Mouse (Mus musculus) liver, embryonic 13.5 days (tissue): ENCODE data around the gene Bckdk. TPM values are rescaled to one million over a fixed set of nuclear protein-coding genes. Genes with fewer than 3 reads are reported as not detected.
"Not testable (repeated sequence)": the region's sequence is repeated elsewhere in the genome, so short reads cannot be mapped to it uniquely, and the experiment has no call there.

Source experiments
- ATAC-seq: fragments of 200-750 bp; cut with Nextera tagmentation; 2 replicates; pipeline ENCODE4 v1.8.0; 2017; ENCODE audit warnings: low read depth, mild to moderate bottlenecking, moderate number of reproducible peaks, moderate library complexity
- DNase-seq: peaks from one replicate; pipeline ENCODE4 v3.0.0; 2022
- H3K27ac ChIP-seq: fragments of 300-500 bp; sonication (generic); 2 replicates; pipeline ENCODE4 v1.5.1; 2015; ENCODE audit warnings: moderate library complexity, mild to moderate bottlenecking, inconsistent platforms
- H3K27me3 ChIP-seq: fragments of 300-500 bp; sonication (generic); 2 replicates; pipeline ENCODE4 v1.6.1; 2015; ENCODE audit warnings: mild to moderate bottlenecking, inconsistent platforms
- H3K36me3 ChIP-seq: fragments of 300-500 bp; sonication (generic); 2 replicates; pipeline ENCODE4 v1.6.1; 2015; ENCODE audit warnings: mild to moderate bottlenecking, inconsistent platforms
- H3K4me1 ChIP-seq: fragments of 300-500 bp; sonication (generic); replicated peaks from 2 replicates; pipeline ENCODE4 v1.6.1; 2015; ENCODE audit warnings: inconsistent platforms
- H3K4me2 ChIP-seq: fragments of 300-500 bp; sonication (generic); 2 replicates; pipeline ENCODE4 v1.6.1; 2015; ENCODE audit warnings: inconsistent platforms, mild to moderate bottlenecking, moderate library complexity
- H3K4me3 ChIP-seq: fragments of 300-500 bp; sonication (generic); replicated peaks from 2 replicates; pipeline ENCODE4 v1.5.1; 2015; ENCODE audit warnings: mild to moderate bottlenecking, inconsistent platforms
- H3K9ac ChIP-seq: fragments of 300-500 bp; sonication (generic); 2 replicates; pipeline ENCODE4 v1.6.1; 2015; ENCODE audit warnings: mild to moderate bottlenecking, inconsistent platforms
- H3K9me3 ChIP-seq: fragments of 300-500 bp; sonication (generic); replicated peaks from 2 replicates; pipeline ENCODE4 v1.6.1; 2016; ENCODE audit warnings: inconsistent platforms
- WGBS: fragments of 180-500 bp; shearing (Covaris S2); methylation state at CpG from one replicate; pipeline ENCODE4 v1.1.7; 2015; ENCODE audit not compliant: insufficient replicate concordance; 5-methylcytosine and 5-hydroxymethylcytosine counted together
- polyA plus RNA-seq: library from polyadenylated mRNA; unstranded; fragments of >200 nt; fragmentation: Nextera tagmentation; extraction: Ambion mirVana; gene quantifications from 2 replicates; pipeline ENCODE4 v1.2.1, GENCODE M21; 2015

Bckdk gene
- polyA plus RNA-seq, 1 experiment from 2014 or later = 64.4 TPM

DNA sequence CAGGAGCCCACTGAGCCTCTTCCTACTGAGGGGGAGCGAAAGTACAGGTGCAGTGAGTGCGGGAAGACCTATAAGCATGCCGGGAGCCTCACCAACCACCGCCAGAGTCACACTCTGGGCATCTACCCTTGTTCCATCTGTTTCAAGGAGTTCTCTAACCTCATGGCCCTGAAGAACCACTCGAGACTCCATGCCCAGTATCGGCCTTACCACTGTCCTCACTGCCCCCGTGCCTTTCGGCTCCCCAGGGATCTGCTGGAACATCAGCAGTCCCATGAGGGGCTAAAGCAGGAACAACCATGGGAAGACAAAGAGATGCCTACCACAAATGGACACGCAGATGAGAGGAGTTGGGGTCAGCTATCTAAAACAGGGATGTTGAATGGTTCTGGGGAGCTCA, 24.6 kb upstream of the Bckdk start:
- Histone ChIP-seq H3K27me3 (no peaks in the 10 kb centered on the region), H3K4me1 (peaks cover 33% of the 10 kb centered on the region), H3K9ac (no peak overlapping the region), H3K27ac (no peak overlapping the region), H3K4me3 (no peak overlapping the region), H3K4me2 (no peak overlapping the region), H3K9me3 (peaks cover 52% of the 10 kb centered on the region), H3K36me3 (peaks cover 70% of the 10 kb centered on the region)
- DNase-seq = no peak
- 92% methylated on average over 9 of the region's 9 CpGs for WGBS
- ATAC-seq = no peak

- ATAC-seq (no peak), DNase-seq (no peak)
- Histone ChIP-seq H3K27ac (no peak overlapping the region), H3K4me1 (peaks cover 32% of the 10 kb centered on the region), H3K9ac (no peak overlapping the region), H3K36me3 (peaks cover 80% of the 10 kb centered on the region), H3K4me2 (no peak overlapping the region), H3K4me3 (no peak overlapping the region), H3K27me3 (no peaks in the 10 kb centered on the region), H3K9me3 (peaks cover 52% of the 10 kb centered on the region)
- 91% methylated on average over 12 of the region's 12 CpGs for WGBS
Measured at GRCm38 (mm10) chr7:127880431-127880830, 23.5 kb upstream of the Bckdk start.

DNA sequence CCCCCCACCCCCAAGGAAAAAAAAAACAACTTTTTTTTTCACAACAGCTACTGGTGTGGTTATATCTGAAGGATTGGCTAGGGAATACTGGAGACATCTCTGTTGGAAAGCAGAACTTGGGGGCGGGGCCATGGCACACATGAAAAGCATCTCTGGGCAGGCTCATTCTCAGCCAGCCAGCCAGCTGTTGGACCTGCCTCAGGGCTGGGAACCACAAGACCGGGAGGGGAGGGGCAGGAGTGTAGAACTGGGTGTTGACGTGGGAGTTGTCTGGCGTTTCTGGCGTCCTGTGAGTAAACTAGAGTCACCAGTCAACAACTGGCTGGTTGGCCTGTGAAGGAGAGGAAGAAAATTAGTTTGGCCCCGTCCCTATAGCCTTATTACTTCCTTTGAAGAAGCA, 17.9 kb upstream of the Bckdk start:
- ATAC-seq (no peak), DNase-seq (no peak)
- 47% methylated on average over 6 of the region's 6 CpGs for WGBS
- no peak overlapping the region for H3K9ac ChIP-seq
- H3K27ac ChIP-seq = peak overlapping the region; percentile 38; the same call in 1 of the 2 replicates
- peaks cover 23% of the 10 kb centered on the region for H3K9me3 ChIP-seq
- peaks cover 25% of the 10 kb centered on the region for H3K4me1 ChIP-seq
- H3K36me3 ChIP-seq = peaks cover 88% of the 10 kb centered on the region
- no peaks in the 10 kb centered on the region for H3K27me3 ChIP-seq
- H3K4me2 ChIP-seq = no peak overlapping the region
- H3K4me3 ChIP-seq = no peak overlapping the region

DNA sequence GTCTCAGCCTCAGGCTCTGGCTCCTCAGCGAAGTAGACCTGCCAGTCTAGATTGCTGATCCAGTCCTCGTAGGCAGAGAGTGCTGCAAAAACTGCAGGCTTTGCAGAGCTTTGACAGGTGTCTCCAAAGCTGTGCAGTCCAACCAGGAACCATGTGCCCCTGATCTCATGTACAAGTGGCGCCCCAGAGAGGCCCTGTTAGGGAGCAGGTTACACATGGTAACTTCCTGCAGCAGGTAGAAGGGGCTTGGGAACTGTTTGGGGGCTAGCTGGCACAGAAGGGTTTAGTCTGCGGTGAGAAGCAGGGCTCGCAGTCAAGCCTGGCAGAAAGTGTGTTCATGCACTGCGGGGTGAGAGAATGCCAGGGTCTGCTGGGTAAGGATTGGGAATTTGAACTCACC, 17.3 kb upstream of the Bckdk start:
- WGBS = 78% methylated on average over 6 of the region's 6 CpGs
- DNase-seq (no peak), ATAC-seq (no peak)
- no peaks in the 10 kb centered on the region for H3K27me3 ChIP-seq
- peak overlapping the region; percentile 38; the same call in 1 of the 2 replicates for H3K27ac ChIP-seq
- H3K9me3 ChIP-seq = peaks cover 17% of the 10 kb centered on the region
- H3K9ac ChIP-seq = no peak overlapping the region
- H3K36me3 ChIP-seq = peaks cover 85% of the 10 kb centered on the region
- no peak overlapping the region for H3K4me3 ChIP-seq
- no peak overlapping the region for H3K4me2 ChIP-seq
- H3K4me1 ChIP-seq = peaks cover 25% of the 10 kb centered on the region

DNA sequence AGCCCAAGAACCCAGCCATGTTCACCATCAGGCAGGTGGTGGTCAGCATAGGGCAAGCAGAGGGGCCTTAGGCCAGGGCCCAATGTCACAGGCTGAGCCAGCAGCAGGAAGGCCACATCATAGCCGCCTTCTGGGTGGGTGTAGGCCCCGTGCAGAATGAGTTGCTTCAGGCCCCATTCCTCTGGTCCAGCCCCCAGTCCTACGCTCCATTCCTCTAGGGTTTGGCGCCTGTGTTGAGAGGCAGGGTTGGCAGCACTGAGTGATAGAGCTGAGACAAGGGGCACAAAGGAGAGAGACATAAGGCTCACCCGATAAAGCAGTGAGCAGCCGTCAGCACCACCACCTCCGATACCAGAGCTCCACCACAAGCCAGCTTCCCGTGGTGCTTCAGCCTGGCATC, 16.7 kb upstream of the Bckdk start:
- H3K4me3 ChIP-seq = no peak overlapping the region
- H3K9me3 ChIP-seq = peaks cover 10% of the 10 kb centered on the region
- peaks cover 25% of the 10 kb centered on the region for H3K4me1 ChIP-seq
- 83% methylated on average over 8 of the region's 8 CpGs for WGBS
- H3K4me2 ChIP-seq = no peak overlapping the region
- ATAC-seq = 0 out of 2 replicates have a peak, but pooled peaks have one; percentile 15
- H3K27ac ChIP-seq = no peak overlapping the region
- H3K27me3 ChIP-seq = no peaks in the 10 kb centered on the region
- H3K36me3 ChIP-seq = peaks cover 85% of the 10 kb centered on the region
- H3K9ac ChIP-seq = no peak overlapping the region
- no peak for DNase-seq

DNA sequence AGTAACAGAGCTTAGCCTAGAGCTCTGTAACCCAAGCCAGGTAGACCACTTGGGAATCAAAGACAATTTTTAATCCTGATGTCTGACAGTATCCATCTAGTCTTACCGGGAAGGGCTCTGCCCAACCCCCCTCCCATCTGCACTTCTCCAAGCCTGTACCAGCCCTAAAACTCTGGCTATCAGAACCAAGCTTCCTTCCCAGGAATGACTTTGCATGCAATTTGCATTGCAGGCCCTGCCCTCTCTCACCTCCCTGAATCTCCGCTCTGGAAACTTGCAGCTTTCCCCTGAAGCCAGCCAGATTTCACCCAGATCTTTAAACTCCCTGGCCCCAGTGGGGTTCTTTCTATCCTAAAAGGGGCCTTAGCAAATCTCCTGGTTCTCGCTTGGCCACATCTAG, 16.1 kb upstream of the Bckdk start:
- WGBS = 75% methylated on average over 3 of the region's 3 CpGs
- ATAC-seq = no peak
- Histone ChIP-seq H3K9ac (no peak overlapping the region), H3K4me1 (peaks cover 25% of the 10 kb centered on the region), H3K36me3 (peaks cover 85% of the 10 kb centered on the region), H3K27ac (no peak overlapping the region), H3K27me3 (no peaks in the 10 kb centered on the region), H3K4me2 (no peak overlapping the region), H3K4me3 (no peak overlapping the region), H3K9me3 (0 out of 2 replicates have a peak, but pooled peaks cover 5% of the 10 kb centered on the region)
- no peak for DNase-seq

DNA sequence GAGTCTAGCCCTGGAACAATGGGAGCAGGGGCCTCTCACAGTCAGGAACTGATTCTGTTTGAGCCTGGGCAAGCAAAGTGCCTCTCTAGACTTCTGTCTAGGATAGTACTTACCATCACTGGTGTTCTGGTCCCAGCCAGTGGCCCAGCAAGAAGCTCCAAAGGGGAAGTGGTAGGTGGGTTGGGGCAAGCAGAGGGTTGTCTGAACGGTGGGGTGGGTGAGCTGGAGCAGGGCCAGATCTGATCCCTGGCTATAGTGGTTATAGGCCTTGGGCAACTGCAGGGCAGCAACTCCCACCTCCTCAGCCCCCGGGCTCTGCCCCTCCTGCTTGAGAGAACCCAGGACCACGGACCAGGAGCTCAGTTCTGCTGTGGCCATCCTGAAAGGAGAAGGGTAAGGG, 15.1 kb upstream of the Bckdk start:
- H3K4me2 ChIP-seq = no peak overlapping the region
- no peak overlapping the region for H3K4me3 ChIP-seq
- DNase-seq = no peak
- no peak overlapping the region for H3K27ac ChIP-seq
- 57% methylated on average over 3 of the region's 3 CpGs for WGBS
- H3K36me3 ChIP-seq = peaks cover 84% of the 10 kb centered on the region
- no peaks in the 10 kb centered on the region for H3K27me3 ChIP-seq
- ATAC-seq = no peak
- H3K4me1 ChIP-seq = peaks cover 20% of the 10 kb centered on the region
- no peak overlapping the region for H3K9ac ChIP-seq
- H3K9me3 ChIP-seq = no peaks in the 10 kb centered on the region

- no peak within 1 kb of the TSS for H3K4me2 ChIP-seq
- no peak for ATAC-seq
- 0 out of 2 replicates have a peak within 1 kb of the TSS, but pooled peaks have one; percentile 5 for H3K9ac ChIP-seq
- H3K27me3 ChIP-seq = no peaks in the 10 kb centered on the region
- peaks cover 65% of the 10 kb centered on the region for H3K36me3 ChIP-seq
- 0 out of 2 replicates have a peak within 1 kb of the TSS, but pooled peaks have one; percentile 13 for H3K27ac ChIP-seq
- no peaks in the 10 kb centered on the region for H3K9me3 ChIP-seq
- DNase-seq = no peak
- peaks cover 23% of the 10 kb centered on the region for H3K4me1 ChIP-seq
- 55% methylated on average over 4 of the region's 4 CpGs for WGBS
- H3K4me3 ChIP-seq = no peak within 1 kb of the TSS
Measured at GRCm38 (mm10) chr7:127890798-127891197, 13.1 kb upstream of the Bckdk start, which contains the start of gene Prss53. TSS of gene Prss53 (minus strand) at chr7:127890970.

- Histone ChIP-seq H3K27me3 (no peaks in the 10 kb centered on the region), H3K4me2 (peak overlapping the region; percentile 90), H3K36me3 (peaks cover 28% of the 10 kb centered on the region), H3K9me3 (no peaks in the 10 kb centered on the region), H3K27ac (peak overlapping the region; percentile 86), H3K4me3 (peak overlapping the region; percentile 70), H3K9ac (peak overlapping the region; percentile 79), H3K4me1 (peaks cover 50% of the 10 kb centered on the region)
- ATAC-seq = no peak
- 75% methylated on average over 5 of the region's 5 CpGs for WGBS
- no peak for DNase-seq
Measured at GRCm38 (mm10) chr7:127894480-127894879, 9.4 kb upstream of the Bckdk start.

DNA sequence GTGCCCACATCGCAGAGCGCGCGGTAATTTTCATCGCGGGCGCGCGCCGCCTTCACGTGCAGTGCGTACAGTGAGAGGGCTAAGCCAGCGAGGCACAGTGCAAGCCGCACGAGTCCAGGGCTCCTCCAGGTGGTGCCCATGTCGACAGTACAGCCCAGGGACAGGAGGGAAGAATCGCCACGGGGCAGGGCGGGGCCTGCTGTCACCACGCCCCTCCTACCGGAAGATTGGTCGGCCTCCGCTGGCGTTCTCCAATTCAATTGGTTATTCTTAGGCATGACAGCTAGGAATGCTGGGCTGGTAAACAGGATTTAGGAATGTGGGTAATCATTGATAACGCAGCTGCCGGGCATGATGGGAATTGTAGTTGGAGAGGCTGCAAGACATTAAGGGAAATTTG, 8.4 kb upstream of the Bckdk start, which contains the start of the genes Gm21974 and Vkorc1:
Gm21974 (minus strand) TSS at position 13 of the 400 bp plus-strand sequence.
Vkorc1 (minus strand) TSS at position 176 of the 400 bp plus-strand sequence.
- Histone ChIP-seq H3K9ac (peak within 1 kb of the TSS; percentile 79), H3K4me1 (peaks cover 60% of the 10 kb centered on the region), H3K9me3 (no peaks in the 10 kb centered on the region), H3K4me2 (peak within 1 kb of the TSS; percentile 90), H3K36me3 (peaks cover 25% of the 10 kb centered on the region), H3K4me3 (peak within 1 kb of the TSS; percentile 70), H3K27ac (peak within 1 kb of the TSS; percentile 86), H3K27me3 (no peaks in the 10 kb centered on the region)
- DNase-seq (peak; percentile 97), ATAC-seq (peak; percentile 96)
- WGBS = 0% methylated on average over 26 of the region's 26 CpGs

DNA sequence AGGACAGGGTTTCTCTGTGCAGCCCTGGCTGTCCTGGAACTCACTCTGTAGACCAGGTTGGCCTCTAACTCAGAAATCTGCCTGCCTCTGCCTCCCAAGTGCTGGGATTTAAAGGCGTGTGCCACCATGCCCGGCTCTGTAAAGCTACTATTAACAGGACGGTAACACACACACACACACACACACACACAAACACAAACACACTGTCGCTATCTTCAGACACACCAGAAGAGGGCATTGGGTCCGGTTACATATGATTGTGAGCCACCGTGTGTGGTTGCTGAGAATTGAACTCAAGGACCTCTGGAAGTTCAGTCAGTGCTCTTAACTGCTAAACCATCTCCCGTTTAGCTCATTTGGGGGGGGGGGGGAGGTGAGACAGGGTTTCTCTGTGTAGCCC, 8.0 kb upstream of the Bckdk start:
- peak overlapping the region; percentile 19; the same call in 1 of the 2 replicates for H3K9ac ChIP-seq
- peak overlapping the region; percentile 70 for H3K4me3 ChIP-seq
- ATAC-seq = 0 out of 2 replicates have a peak, but pooled peaks have one; percentile 1
- H3K4me2 ChIP-seq = peak overlapping the region; percentile 90
- peak overlapping the region; percentile 77 for H3K27ac ChIP-seq
- 53% methylated on average over 7 of the region's 7 CpGs for WGBS
- DNase-seq, H3K27me3 ChIP-seq, H3K9me3 ChIP-seq: not testable (repeated sequence)
- H3K4me1 ChIP-seq = peaks cover 64% of the 10 kb centered on the region
- peaks cover 25% of the 10 kb centered on the region for H3K36me3 ChIP-seq

DNA sequence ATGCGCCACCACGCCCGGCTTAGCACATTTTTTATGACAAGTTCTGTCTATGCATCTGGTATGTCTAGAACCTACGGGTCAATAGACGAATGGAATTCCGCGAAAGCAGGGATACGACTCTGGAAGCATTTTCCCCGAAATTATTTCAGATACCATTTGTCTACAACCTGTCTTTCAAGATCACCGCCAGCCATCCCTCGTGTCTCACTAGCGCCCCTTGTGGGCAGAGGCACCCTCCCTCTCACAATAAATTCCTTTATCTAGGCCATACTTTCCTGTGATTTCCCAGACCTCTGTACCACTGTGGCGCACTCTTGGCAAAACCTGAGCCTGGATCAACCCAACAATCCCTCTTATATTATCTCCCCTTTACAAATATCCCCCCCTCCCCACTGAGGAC, 7.5 kb upstream of the Bckdk start:
- Histone ChIP-seq H3K27ac (peak overlapping the region; percentile 77; the same call in 1 of the 2 replicates), H3K4me2 (peak overlapping the region; percentile 90), H3K27me3 (no peaks in the 10 kb centered on the region), H3K9me3 (no peaks in the 10 kb centered on the region), H3K4me1 (peaks cover 68% of the 10 kb centered on the region), H3K9ac (no peak overlapping the region), H3K4me3 (0 out of 2 replicates have a peak overlapping the region, but pooled peaks have one; percentile 70), H3K36me3 (peaks cover 24% of the 10 kb centered on the region)
- ATAC-seq (no peak), DNase-seq (peak; percentile 68)
- WGBS = 49% methylated on average over 13 of the region's 13 CpGs
